Mouse (Mus musculus) olfactory bulb, adult 2 months (tissue): Measurements from ENCODE around the gene Tulp2.

Source experiments
- CTCF ChIP-seq: fragments of 200-500 bp; IDR thresholded peaks from 2 replicates; pipeline ENCODE4 v1.5.1; 2012; ENCODE audit warnings: low read depth, mild to moderate bottlenecking, low read length, moderate library complexity; ENCODE audit not compliant: insufficient read depth
- POLR2A ChIP-seq: fragments of 200-500 bp; IDR thresholded peaks from 2 replicates; pipeline ENCODE4 v1.6.1; 2012; ENCODE audit warnings: mild to moderate bottlenecking, low read depth, low read length, moderate library complexity; ENCODE audit not compliant: insufficient read depth

- TF ChIP-seq POLR2A (no peak), CTCF (no peak)
These were observed 25.9 kb downstream of the Tulp2 start for GRCm38 (mm10) chr7:45507583-45507982.
